Comparison of ENCODE assay signal across 8 mouse cellular contexts in the genomic region with DNA sequence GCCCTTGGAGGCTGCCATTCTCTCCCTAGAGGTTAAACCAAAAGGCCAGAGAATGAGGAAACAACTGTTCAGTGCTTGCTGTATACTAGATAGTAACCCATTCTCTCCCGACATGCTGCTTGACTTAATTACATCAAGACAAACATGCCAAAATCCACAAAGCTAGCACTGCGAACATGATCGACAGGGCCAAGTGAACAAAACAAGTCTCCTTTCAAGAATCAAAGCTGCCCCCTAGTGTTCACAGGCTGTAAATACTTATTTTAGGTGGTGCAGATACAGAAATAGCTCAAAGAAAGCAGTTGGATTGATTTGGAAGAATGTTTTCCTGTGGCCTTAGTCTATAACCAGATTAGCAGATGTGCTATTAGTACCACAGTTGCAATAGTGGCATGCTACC. TPM values are rescaled to one million over a fixed set of nuclear protein-coding genes. Genes with fewer than 3 reads are reported as not detected.
DNase-seq lines count a peak whose midpoint lies in the region; ATAC-seq and TF ChIP-seq lines count a peak whose summit lies in the region.
"Had no signal": no experiment of that assay in that cellular context is flagged by ENCODE, and none has a peak within 500 bp of the region (broad histone marks: within the 10 kb centered on the region; RNA-seq: fewer than 3 reads in every experiment).

No protein-coding gene starts in this region.

- H3K4me1 ChIP-seq in G1E (ENCODE audit: insufficient read depth, low read depth, low read length) = no peaks in the 10 kb centered on the region
- peaks cover 4% of the 10 kb centered on the region for H3K4me1 ChIP-seq in liver, embryonic 13.5 days (replicated peaks)

- 45% methylated on average over 3 of the region's 3 CpGs for WGBS in liver, embryonic 13.5 days (ENCODE audit: insufficient replicate concordance)

- peak; percentile 39; the same call in 1 of the 2 replicates for TF ChIP-seq CTCF in G1E (IDR thresholded peaks at IDR 0.05; ENCODE audit: low read depth, low read length)

- H3K27me3 ChIP-seq in G1E (ENCODE audit: insufficient read depth, low read length) = no peaks in the 10 kb centered on the region
- no peaks in the 10 kb centered on the region for H3K27me3 ChIP-seq in liver, embryonic 13.5 days

- no peak overlapping the region for H3K9ac ChIP-seq in liver, embryonic 13.5 days

- no peak overlapping the region for H3K27ac ChIP-seq in liver, embryonic 13.5 days

- ATAC-seq in G1E (ENCODE audit: extremely low read depth, insufficient number of reproducible peaks, low FRiP score, poor library complexity, severe bottlenecking) = peak; percentile 40; the same call in 1 of the 2 replicates
- ATAC-seq in liver, embryonic 13.5 days (ENCODE audit: low read depth) = no peak

- H3K36me3 ChIP-seq in G1E (replicated peaks) = peaks cover 52% of the 10 kb centered on the region
- H3K36me3 ChIP-seq in liver, embryonic 13.5 days = 0 out of 2 replicates have a peak, but pooled peaks cover 11% of the 10 kb centered on the region

- intact Hi-C loops in left cerebral cortex, postnatal 10 days (cut with DNase I) = loop anchor here (5.0 kb wide), 1 partner anchor 235 kb away; the partner anchor contains the start of gene Ssbp2
- intact Hi-C loops in heart, postnatal 10 days (cut with DNase I) = loop anchor here (5.0 kb wide), 2 partner anchors 235 to 730 kb away; partner anchors contain the start of gene Ssbp2

- peak; percentile 37 to 52 for DNase-seq in left cerebral cortex, postnatal 10 days (ENCODE audit: extremely low spot score in 1 of 2, low spot score in 2 of 2)
- DNase-seq in left cerebral cortex, adult 8-10 months (ENCODE audit: low spot score in 2 of 2) = no peak
- no peak for DNase-seq in G1E (ENCODE audit: low spot score)
- DNase-seq in c-Kit-positive CD71-positive TER-119-positive erythroid progenitor cells, embryonic 14.5 days (ENCODE audit: low spot score) = peak; percentile 53
- peak; percentile 44 to 74 for DNase-seq in heart, postnatal 10 days
- peak; percentile 9 for DNase-seq in liver, embryonic 13.5 days
- DNase-seq in retina, postnatal 7 days (ENCODE audit: low read depth, low spot score) = peak; percentile 53

- no peak overlapping the region for H3K4me3 ChIP-seq in G1E (ENCODE audit: low read depth, low read length)
- no peak overlapping the region for H3K4me3 ChIP-seq in liver, embryonic 13.5 days (replicated peaks)

- no peaks in the 10 kb centered on the region for H3K9me3 ChIP-seq in G1E (replicated peaks)
- no peaks in the 10 kb centered on the region for H3K9me3 ChIP-seq in liver, embryonic 13.5 days (replicated peaks)

- no peak overlapping the region for H3K4me2 ChIP-seq in liver, embryonic 13.5 days

RNA-seq across cellular contexts. Expression of gene Acot12, which starts 44.3 kb away (rescaled TPM):
- under 1 TPM; 0.28 TPM for total RNA-seq in left cerebral cortex, postnatal 10 days (2021)
- under 1 TPM; 0.16 to 0.33 (median 0.28) TPM for total RNA-seq in left cerebral cortex, adult 8-10 months (2022)
- total RNA-seq in G1E (2014; fragmentation: Nextera tagmentation) (not detected in 2 replicates), G1E (2017) (0.12 TPM in 1 of 2 replicates, not detected in the other)
- not detected in 2 replicates for polyA plus RNA-seq in G1E (2012)
- total RNA-seq in heart, postnatal 10 days (2021) = under 1 TPM in 1 of 2 experiments, not detected in 1; 0.48 TPM
- 1.3 and 2.1 TPM in 2 replicates for polyA plus RNA-seq in liver, embryonic 13.5 days (2015; fragmentation: Nextera tagmentation; extraction: Ambion mirVana)
- total RNA-seq: gastrocnemius, postnatal 36 days had no signal

Comparison
In these comparisons a context has a peak if more than half of its experiments do, and no peak if none do; other contexts are left out.
1. DNase-seq: peak in left cerebral cortex, postnatal 10 days (2 of 2), c-Kit-positive CD71-positive TER-119-positive erythroid progenitor cells, embryonic 14.5 days (single experiment), heart, postnatal 10 days (2 of 2), liver, embryonic 13.5 days (single experiment) and retina, postnatal 7 days (single experiment); none in left cerebral cortex, adult 8-10 months (0 of 2) and G1E (single experiment).